Mouse (Mus musculus) cerebellum, postnatal 25 days (tissue): ENCODE measurements around the gene 2610042L04Rik.
"Not testable (repeated sequence)": the region's sequence is repeated elsewhere in the genome, so short reads cannot be mapped to it uniquely, and the experiment has no call there.

Experiments
- DNase-seq, 2 experiments: peaks; one replicate each; pipeline ENCODE4 v3.0.0; 2021; ENCODE audit warnings: mixed read lengths in 2 of 2

Gene 2610042L04Rik

GRCm38 (mm10) chr14:4334476-4335080 lies at the start of gene 2610042L04Rik:
TSS of gene 2610042L04Rik (plus strand) at chr14:4334763.
- peak; percentile 2 to 4 for DNase-seq

GRCm38 (mm10) chr14:4316983-4317382 lies 17.6 kb upstream of the 2610042L04Rik start, which contains the start of gene Gm3149:
TSS of gene Gm3149 (plus strand) at chr14:4317283.
- not testable (repeated sequence) for DNase-seq

GRCm38 (mm10) chr14:4335506-4335905 lies 943 bp downstream of the 2610042L04Rik start:
- DNase-seq, result peak; percentile 2 to 7

GRCm38 (mm10) chr14:4368991-4369390 lies 34.4 kb downstream of the 2610042L04Rik start:
- not testable (repeated sequence) for DNase-seq

- DNase-seq, result not testable (repeated sequence)
Observed at GRCm38 (mm10) chr14:4369691-4370090, 35.1 kb downstream of the 2610042L04Rik start.

GRCm38 (mm10) chr14:4377871-4378270 lies 43.3 kb downstream of the 2610042L04Rik start:
- DNase-seq, result not testable (repeated sequence)

GRCm38 (mm10) chr14:4385606-4386005 lies 51.0 kb downstream of the 2610042L04Rik start:
- DNase-seq, result not testable (repeated sequence)

- not testable (repeated sequence) for DNase-seq
Observed at GRCm38 (mm10) chr14:4392841-4393530, 58.4 kb downstream of the 2610042L04Rik start.

- not testable (repeated sequence) for DNase-seq
Observed at GRCm38 (mm10) chr14:4397226-4397625, 62.7 kb downstream of the 2610042L04Rik start, which contains the start of gene Gm3159. TSS of gene Gm3159 (plus strand) at chr14:4397526.

- peak in 1 of 2 experiments; percentile 1 for DNase-seq
Observed at GRCm38 (mm10) chr14:4398624-4399023, 64.1 kb downstream of the 2610042L04Rik start.

- peak in 1 of 2 experiments; percentile 1 for DNase-seq
Observed at GRCm38 (mm10) chr14:4400115-4400789, 65.7 kb downstream of the 2610042L04Rik start.

- DNase-seq, result not testable (repeated sequence)
Observed at GRCm38 (mm10) chr14:4401245-4401644, 66.7 kb downstream of the 2610042L04Rik start.

GRCm38 (mm10) chr14:4403840-4404239 lies 69.3 kb downstream of the 2610042L04Rik start:
- not testable (repeated sequence) for DNase-seq
